Mouse (Mus musculus): ENCODE measurements around the gene Ptgfrn. TPM values are rescaled to one million over a fixed set of nuclear protein-coding genes. Genes with fewer than 3 reads are reported as not detected.

The Ptgfrn gene
- polyA plus RNA-seq, 1 experiment from 2014 or later, result 8.3 TPM

DNA sequence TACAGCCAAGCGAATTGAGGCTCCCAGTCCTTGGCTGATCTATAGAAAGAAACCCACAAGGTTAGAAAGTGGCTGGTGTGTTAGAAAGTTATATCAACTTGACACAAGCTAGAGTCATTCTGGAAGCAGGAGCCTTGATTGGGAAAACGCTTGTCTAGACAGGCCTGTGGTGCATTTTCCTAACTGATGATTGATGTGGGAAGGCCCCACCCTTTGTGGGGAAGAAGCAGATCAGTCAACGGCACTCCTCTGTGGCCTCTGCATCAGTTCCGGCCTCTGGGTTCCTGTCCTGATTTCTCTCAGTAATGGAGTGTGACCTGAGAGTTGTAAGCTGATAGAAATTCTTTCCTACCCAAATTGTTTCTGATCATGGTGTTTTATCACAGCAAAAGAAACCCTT is 76.4 kb downstream of the Ptgfrn start:
- no peak for ATAC-seq (replicated peaks; ENCODE audit: insufficient number of reproducible peaks, low FRiP score, low TSS enrichment)
- no peak overlapping the region for H3K9ac ChIP-seq (ENCODE audit: low read depth, low read length)
- no peaks in the 10 kb centered on the region for H3K27me3 ChIP-seq (ENCODE audit: control insufficient read depth, insufficient read depth, low read length)
- H3K4me2 ChIP-seq, result no peak overlapping the region
- H3K9me3 ChIP-seq (replicated peaks; ENCODE audit: control insufficient read depth, low read length), result no peaks in the 10 kb centered on the region
- no peak overlapping the region for H3K27ac ChIP-seq (ENCODE audit: low read depth, low read length)
- peaks cover 23% of the 10 kb centered on the region for H3K4me1 ChIP-seq (ENCODE audit: control insufficient read depth, insufficient read depth, low read length)
- H3K4me3 ChIP-seq (ENCODE audit: low read depth, low read length), result no peak overlapping the region
- WGBS (ENCODE audit: insufficient replicate concordance), result 38% methylated on average over 4 of the region's 4 CpGs
- H3K36me3 ChIP-seq (ENCODE audit: control insufficient read depth, insufficient read depth, low read length), result no peaks in the 10 kb centered on the region

DNA sequence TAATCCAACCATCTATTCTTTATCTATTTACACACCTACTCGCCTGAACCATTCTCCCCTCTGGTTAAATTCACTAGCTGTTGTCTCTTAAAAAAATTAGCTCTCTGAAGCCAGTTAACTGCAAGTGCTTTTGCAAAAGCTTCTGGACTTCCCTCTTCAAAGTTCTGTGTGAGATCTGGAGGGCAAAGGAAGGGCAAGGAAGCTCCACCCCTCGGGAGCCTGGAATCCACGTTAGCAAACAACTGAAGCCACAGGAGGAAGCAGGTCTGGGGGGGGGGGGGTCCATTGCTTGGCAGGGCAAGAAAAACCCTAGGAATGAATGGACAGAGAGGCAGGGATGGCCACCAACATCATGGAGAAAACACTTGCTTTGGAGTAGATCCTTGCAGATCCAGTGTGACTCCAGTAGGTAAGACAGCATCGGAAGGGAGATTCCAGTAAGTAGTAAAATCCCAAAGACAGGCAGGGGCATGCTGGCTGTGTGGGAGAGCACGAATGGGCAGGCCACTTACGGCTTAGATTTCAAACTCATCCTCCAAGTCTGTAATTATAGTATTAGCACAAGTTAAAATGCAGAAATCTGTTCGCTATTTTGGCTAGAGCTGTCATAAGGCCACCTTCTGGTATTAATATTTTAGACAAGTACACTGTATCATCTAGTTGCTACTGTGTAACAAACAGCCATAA is 78.5 kb downstream of the Ptgfrn start:
- no peak for ATAC-seq (replicated peaks; ENCODE audit: insufficient number of reproducible peaks, low FRiP score, low TSS enrichment)
- Histone ChIP-seq H3K27ac (ENCODE audit: low read depth, low read length) (peak overlapping the region; percentile 35; the same call in 1 of the 2 replicates), H3K4me1 (ENCODE audit: control insufficient read depth, insufficient read depth, low read length) (peaks cover 20% of the 10 kb centered on the region), H3K9me3 (replicated peaks; ENCODE audit: control insufficient read depth, low read length) (no peaks in the 10 kb centered on the region), H3K9ac (ENCODE audit: low read depth, low read length) (no peak overlapping the region), H3K4me2 (no peak overlapping the region), H3K4me3 (ENCODE audit: low read depth, low read length) (no peak overlapping the region), H3K36me3 (ENCODE audit: control insufficient read depth, insufficient read depth, low read length) (no peaks in the 10 kb centered on the region), H3K27me3 (ENCODE audit: control insufficient read depth, insufficient read depth, low read length) (no peaks in the 10 kb centered on the region)
- 52% methylated on average over 7 of the region's 7 CpGs for WGBS (ENCODE audit: insufficient replicate concordance)

- 89% methylated on average over 1 of the region's 1 CpGs for WGBS (ENCODE audit: insufficient replicate concordance)
- Histone ChIP-seq H3K4me2 (no peak overlapping the region), H3K9ac (ENCODE audit: low read depth, low read length) (no peak overlapping the region), H3K9me3 (replicated peaks; ENCODE audit: control insufficient read depth, low read length) (no peaks in the 10 kb centered on the region), H3K4me1 (ENCODE audit: control insufficient read depth, insufficient read depth, low read length) (peaks cover 20% of the 10 kb centered on the region), H3K27me3 (ENCODE audit: control insufficient read depth, insufficient read depth, low read length) (no peaks in the 10 kb centered on the region), H3K36me3 (ENCODE audit: control insufficient read depth, insufficient read depth, low read length) (no peaks in the 10 kb centered on the region), H3K4me3 (ENCODE audit: low read depth, low read length) (no peak overlapping the region), H3K27ac (ENCODE audit: low read depth, low read length) (no peak overlapping the region)
- ATAC-seq (replicated peaks; ENCODE audit: insufficient number of reproducible peaks, low FRiP score, low TSS enrichment), result no peak
Observed at GRCm38 (mm10) chr3:101030630-101031029, 79.4 kb downstream of the Ptgfrn start.

DNA sequence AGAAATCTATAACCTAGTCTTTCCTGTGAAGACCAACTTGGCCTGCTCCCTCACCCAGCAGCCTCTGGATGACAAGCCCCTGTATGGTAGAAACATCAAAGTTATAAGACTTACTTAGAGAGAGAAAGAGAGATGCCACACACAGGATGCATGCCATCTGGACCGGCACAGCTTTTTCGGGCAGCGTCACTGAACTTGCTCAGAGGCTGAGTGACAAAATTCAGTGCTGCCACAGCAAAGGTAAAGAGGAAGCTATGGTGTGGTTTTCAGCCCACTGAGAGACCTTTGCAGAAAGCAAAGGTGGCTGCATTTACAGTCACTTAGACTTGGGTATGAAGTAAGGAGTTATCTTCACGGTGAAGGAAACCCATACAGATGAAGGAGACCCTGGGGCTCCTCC is 80.7 kb downstream of the Ptgfrn start, which contains the start of gene Cd101:
Gene Cd101 (minus strand): TSS at position 218 of the 400 bp plus-strand sequence.
- Histone ChIP-seq H3K4me1 (ENCODE audit: control insufficient read depth, insufficient read depth, low read length) (peaks cover 20% of the 10 kb centered on the region), H3K4me2 (no peak within 1 kb of the TSS), H3K9me3 (replicated peaks; ENCODE audit: control insufficient read depth, low read length) (no peaks in the 10 kb centered on the region), H3K4me3 (ENCODE audit: low read depth, low read length) (no peak within 1 kb of the TSS), H3K9ac (ENCODE audit: low read depth, low read length) (no peak within 1 kb of the TSS), H3K27ac (ENCODE audit: low read depth, low read length) (no peak within 1 kb of the TSS), H3K27me3 (ENCODE audit: control insufficient read depth, insufficient read depth, low read length) (no peaks in the 10 kb centered on the region), H3K36me3 (ENCODE audit: control insufficient read depth, insufficient read depth, low read length) (no peaks in the 10 kb centered on the region)
- no peak for ATAC-seq (replicated peaks; ENCODE audit: insufficient number of reproducible peaks, low FRiP score, low TSS enrichment)
- 89% methylated on average over 4 of the region's 4 CpGs for WGBS (ENCODE audit: insufficient replicate concordance)

DNA sequence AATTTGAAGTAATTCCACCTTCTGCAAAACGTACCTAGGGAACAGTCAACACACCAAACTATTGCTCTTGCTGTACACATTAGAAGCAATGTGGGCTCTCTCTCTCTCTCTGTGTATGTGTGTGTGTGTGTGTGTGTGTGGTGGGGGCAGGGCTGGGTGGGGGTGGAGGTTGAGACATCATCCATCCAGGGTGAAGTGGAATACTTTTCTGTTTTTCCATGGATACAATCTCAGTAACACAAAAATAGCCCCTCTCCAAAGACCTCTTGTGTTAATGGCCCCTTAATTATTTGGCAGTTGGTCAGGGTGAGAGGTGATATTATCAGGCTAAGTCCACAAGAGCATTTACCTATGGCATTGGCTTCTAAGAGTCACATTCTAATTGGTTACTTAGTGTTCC is 83.3 kb downstream of the Ptgfrn start:
- H3K4me3 ChIP-seq (ENCODE audit: low read depth, low read length), result no peak overlapping the region
- WGBS (ENCODE audit: insufficient replicate concordance), result 59% methylated on average over 1 of the region's 1 CpGs
- no peaks in the 10 kb centered on the region for H3K27me3 ChIP-seq (ENCODE audit: control insufficient read depth, insufficient read depth, low read length)
- no peak overlapping the region for H3K27ac ChIP-seq (ENCODE audit: low read depth, low read length)
- peaks cover 10% of the 10 kb centered on the region for H3K4me1 ChIP-seq (ENCODE audit: control insufficient read depth, insufficient read depth, low read length)
- no peak overlapping the region for H3K4me2 ChIP-seq
- no peak for ATAC-seq (replicated peaks; ENCODE audit: insufficient number of reproducible peaks, low FRiP score, low TSS enrichment)
- H3K36me3 ChIP-seq (ENCODE audit: control insufficient read depth, insufficient read depth, low read length), result no peaks in the 10 kb centered on the region
- no peaks in the 10 kb centered on the region for H3K9me3 ChIP-seq (replicated peaks; ENCODE audit: control insufficient read depth, low read length)
- no peak overlapping the region for H3K9ac ChIP-seq (ENCODE audit: low read depth, low read length)

DNA sequence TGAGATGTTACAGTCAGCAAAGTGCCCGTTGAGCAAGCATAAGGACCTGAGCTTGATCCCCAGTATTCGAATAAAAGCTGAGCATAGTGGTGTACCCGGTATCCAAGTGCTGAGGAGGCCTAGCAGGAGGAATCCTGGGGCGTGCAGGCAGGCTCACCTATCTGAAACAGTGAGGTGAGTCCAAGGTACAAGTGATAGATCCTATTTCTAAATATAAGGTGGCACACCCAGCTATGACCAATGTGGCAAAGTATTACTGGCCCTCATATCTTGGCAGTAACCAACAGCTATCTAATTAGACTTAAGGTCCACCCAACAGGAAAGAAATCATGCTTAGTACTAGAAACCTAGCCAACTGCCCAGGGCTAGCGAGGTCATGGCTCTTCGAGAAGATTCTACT is 87.1 kb downstream of the Ptgfrn start:
- peaks cover 7% of the 10 kb centered on the region; the same call in 1 of the 2 replicates for H3K4me1 ChIP-seq (ENCODE audit: control insufficient read depth, insufficient read depth, low read length)
- H3K27ac ChIP-seq (ENCODE audit: low read depth, low read length), result no peak overlapping the region
- no peak for ATAC-seq (replicated peaks; ENCODE audit: insufficient number of reproducible peaks, low FRiP score, low TSS enrichment)
- H3K27me3 ChIP-seq (ENCODE audit: control insufficient read depth, insufficient read depth, low read length), result no peaks in the 10 kb centered on the region
- H3K36me3 ChIP-seq (ENCODE audit: control insufficient read depth, insufficient read depth, low read length), result no peaks in the 10 kb centered on the region
- no peak overlapping the region for H3K4me2 ChIP-seq
- H3K9me3 ChIP-seq (replicated peaks; ENCODE audit: control insufficient read depth, low read length), result no peaks in the 10 kb centered on the region
- WGBS (ENCODE audit: insufficient replicate concordance), result 86% methylated on average over 6 of the region's 6 CpGs
- no peak overlapping the region for H3K4me3 ChIP-seq (ENCODE audit: low read depth, low read length)
- H3K9ac ChIP-seq (ENCODE audit: low read depth, low read length), result no peak overlapping the region

DNA sequence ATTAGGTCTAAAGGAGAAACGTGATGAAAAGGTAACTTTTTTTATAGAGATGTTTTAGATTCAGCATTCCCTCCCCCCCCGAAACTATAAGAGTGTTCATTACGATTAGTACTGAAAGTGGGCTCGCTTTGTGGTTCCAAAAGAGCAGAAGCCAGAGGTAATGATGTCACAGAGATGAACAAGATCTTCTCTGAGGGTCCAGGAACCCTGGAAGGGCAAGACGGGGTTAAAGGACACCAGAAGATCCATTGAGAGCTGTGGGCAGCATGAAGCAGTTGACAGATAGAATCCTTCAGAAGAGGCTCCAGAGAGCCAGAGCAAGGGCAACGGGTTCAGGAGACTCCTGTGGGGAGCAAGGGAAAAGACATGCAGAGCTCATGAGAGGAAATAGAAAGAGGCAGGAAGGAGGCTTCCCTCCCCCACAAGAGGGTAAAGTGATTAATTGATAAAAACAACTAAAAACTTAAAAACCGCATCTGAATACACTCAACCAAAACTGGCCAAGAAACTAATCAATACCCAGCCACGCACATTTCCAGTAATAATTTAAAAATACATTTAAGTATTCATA is 88.5 kb downstream of the Ptgfrn start:
- no peak for ATAC-seq (replicated peaks; ENCODE audit: insufficient number of reproducible peaks, low FRiP score, low TSS enrichment)

GRCm38 (mm10) chr3:101021073-101021472 is 89.0 kb downstream of the Ptgfrn start:
- Histone ChIP-seq H3K27ac (ENCODE audit: low read depth, low read length) (no peak overlapping the region), H3K9ac (ENCODE audit: low read depth, low read length) (no peak overlapping the region), H3K4me2 (no peak overlapping the region), H3K4me3 (ENCODE audit: low read depth, low read length) (no peak overlapping the region), H3K9me3 (replicated peaks; ENCODE audit: control insufficient read depth, low read length) (no peaks in the 10 kb centered on the region), H3K36me3 (ENCODE audit: control insufficient read depth, insufficient read depth, low read length) (no peaks in the 10 kb centered on the region), H3K4me1 (ENCODE audit: control insufficient read depth, insufficient read depth, low read length) (peaks cover 7% of the 10 kb centered on the region), H3K27me3 (ENCODE audit: control insufficient read depth, insufficient read depth, low read length) (no peaks in the 10 kb centered on the region)
- no peak for ATAC-seq (replicated peaks; ENCODE audit: insufficient number of reproducible peaks, low FRiP score, low TSS enrichment)
- 65% methylated on average over 5 of the region's 5 CpGs for WGBS (ENCODE audit: insufficient replicate concordance)

More for the DNA sequence above, 88.5 kb downstream of the Ptgfrn start:
- Histone ChIP-seq H3K27ac (ENCODE audit: low read depth, low read length) (no peak overlapping the region), H3K4me2 (no peak overlapping the region), H3K4me1 (ENCODE audit: control insufficient read depth, insufficient read depth, low read length) (peaks cover 7% of the 10 kb centered on the region; the same call in 1 of the 2 replicates), H3K9ac (ENCODE audit: low read depth, low read length) (no peak overlapping the region), H3K36me3 (ENCODE audit: control insufficient read depth, insufficient read depth, low read length) (no peaks in the 10 kb centered on the region), H3K9me3 (replicated peaks; ENCODE audit: control insufficient read depth, low read length) (no peaks in the 10 kb centered on the region), H3K4me3 (ENCODE audit: low read depth, low read length) (no peak overlapping the region), H3K27me3 (ENCODE audit: control insufficient read depth, insufficient read depth, low read length) (no peaks in the 10 kb centered on the region)
- 63% methylated on average over 8 of the region's 8 CpGs for WGBS (ENCODE audit: insufficient replicate concordance)

DNA sequence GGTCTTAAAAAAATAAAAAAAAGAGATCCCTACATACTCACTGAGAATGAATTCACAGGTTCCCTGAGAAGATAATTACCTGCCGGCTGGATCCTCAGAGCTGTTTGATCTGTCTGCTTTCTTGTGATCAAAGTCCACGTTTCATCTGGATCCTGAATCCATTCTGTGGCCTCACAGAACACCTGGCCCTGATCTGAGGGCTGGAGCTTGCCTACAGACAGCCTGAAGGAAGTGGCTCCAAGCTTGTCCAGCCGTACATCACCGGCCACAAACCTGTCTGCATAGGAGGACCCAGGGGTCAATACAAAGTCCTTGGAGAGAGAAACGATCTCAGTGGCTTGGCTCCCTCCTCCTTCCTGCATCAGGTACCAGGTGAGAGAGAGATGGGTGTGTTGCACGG is 91.6 kb downstream of the Ptgfrn start:
- Histone ChIP-seq H3K9ac (ENCODE audit: low read depth, low read length) (no peak overlapping the region), H3K4me3 (ENCODE audit: low read depth, low read length) (no peak overlapping the region), H3K4me2 (no peak overlapping the region), H3K36me3 (ENCODE audit: control insufficient read depth, insufficient read depth, low read length) (no peaks in the 10 kb centered on the region), H3K27me3 (ENCODE audit: control insufficient read depth, insufficient read depth, low read length) (no peaks in the 10 kb centered on the region), H3K9me3 (replicated peaks; ENCODE audit: control insufficient read depth, low read length) (no peaks in the 10 kb centered on the region), H3K27ac (ENCODE audit: low read depth, low read length) (no peak overlapping the region), H3K4me1 (ENCODE audit: control insufficient read depth, insufficient read depth, low read length) (peaks cover 22% of the 10 kb centered on the region)
- no peak for ATAC-seq (replicated peaks; ENCODE audit: insufficient number of reproducible peaks, low FRiP score, low TSS enrichment)
- 82% methylated on average over 6 of the region's 6 CpGs for WGBS (ENCODE audit: insufficient replicate concordance)

Data from heart, embryonic 11.5 days (tissue).